Mouse (Mus musculus) neural tube, embryonic 12.5 days (tissue): ENCODE measurements at regions not wholly inside any gene's neighbourhood (a gene's known extent, or its start where the extent isn't known, plus 50 kb on each side); places are given as distances from the start of the nearest gene placed in this dataset.

Experiments used
- ATAC-seq: fragments of 200-750 bp; cut with Nextera tagmentation; 2 replicates; pipeline ENCODE4 v1.8.0; 2017; ENCODE audit warnings: low read depth, mild to moderate bottlenecking, moderate TSS enrichment, moderate library complexity; ENCODE audit not compliant: low FRiP score
- H3K27ac ChIP-seq: fragments of 300-500 bp; sonication (generic); 2 replicates; pipeline ENCODE4 v1.5.1; 2016
- H3K27me3 ChIP-seq: fragments of 300-500 bp; sonication (generic); replicated peaks from 2 replicates; pipeline ENCODE4 v1.6.1; 2016; ENCODE audit warnings: mild to moderate bottlenecking
- H3K36me3 ChIP-seq: fragments of 300-500 bp; sonication (generic); 2 replicates; pipeline ENCODE4 v1.6.1; 2016; ENCODE audit warnings: mild to moderate bottlenecking
- H3K4me1 ChIP-seq: fragments of 300-500 bp; sonication (generic); 2 replicates; pipeline ENCODE4 v1.6.1; 2016
- H3K4me2 ChIP-seq: fragments of 300-500 bp; sonication (generic); replicated peaks from 2 replicates; pipeline ENCODE4 v1.6.1; 2016; ENCODE audit warnings: mild to moderate bottlenecking
- H3K4me3 ChIP-seq: fragments of 300-500 bp; sonication (generic); 2 replicates; pipeline ENCODE4 v1.5.1; 2016
- H3K9ac ChIP-seq: fragments of 300-500 bp; sonication (generic); 2 replicates; pipeline ENCODE4 v1.6.1; 2016; ENCODE audit warnings: mild to moderate bottlenecking
- H3K9me3 ChIP-seq: fragments of 300-500 bp; sonication (generic); 2 replicates; pipeline ENCODE4 v1.6.1; 2016; ENCODE audit warnings: mild to moderate bottlenecking
- WGBS: fragments of 180-500 bp; shearing (Covaris S2); methylation state at CpG from one replicate; pipeline ENCODE4 v1.1.7; 2016; 5-methylcytosine and 5-hydroxymethylcytosine counted together

GRCm38 (mm10) chr17:80800877-80801276 is 72.6 kb upstream of the Map4k3 start:
- H3K4me2 ChIP-seq: no peak overlapping the region
- 86% methylated on average over 13 of the region's 13 CpGs for WGBS
- no peak for ATAC-seq

GRCm38 (mm10) chr17:80800454-80800853 is 72.2 kb upstream of the Map4k3 start:
- Histone ChIP-seq H3K9me3 (no peaks in the 10 kb centered on the region), H3K9ac (no peak overlapping the region), H3K27me3 (no peaks in the 10 kb centered on the region), H3K36me3 (no peaks in the 10 kb centered on the region), H3K4me3 (no peak overlapping the region), H3K4me1 (no peaks in the 10 kb centered on the region), H3K4me2 (no peak overlapping the region), H3K27ac (no peak overlapping the region)
- no peak for ATAC-seq
- WGBS: 84% methylated on average over 5 of the region's 5 CpGs

More at GRCm38 (mm10) chr17:80800877-80801276, 72.6 kb upstream of the Map4k3 start:
- no peaks in the 10 kb centered on the region for H3K36me3 ChIP-seq
- H3K27me3 ChIP-seq: no peaks in the 10 kb centered on the region
- H3K27ac ChIP-seq: no peak overlapping the region
- H3K4me1 ChIP-seq: no peaks in the 10 kb centered on the region
- H3K9ac ChIP-seq: no peak overlapping the region
- H3K9me3 ChIP-seq: no peaks in the 10 kb centered on the region
- H3K4me3 ChIP-seq: no peak overlapping the region

- Histone ChIP-seq H3K27ac (no peak overlapping the region), H3K9ac (no peak overlapping the region), H3K27me3 (no peaks in the 10 kb centered on the region), H3K9me3 (no peaks in the 10 kb centered on the region), H3K4me3 (no peak overlapping the region), H3K36me3 (no peaks in the 10 kb centered on the region), H3K4me2 (no peak overlapping the region), H3K4me1 (no peaks in the 10 kb centered on the region)
- ATAC-seq: no peak
- WGBS: 90% methylated on average over 6 of the region's 6 CpGs
Measured at GRCm38 (mm10) chr17:80799061-80799460, 70.8 kb upstream of the Map4k3 start.

DNA sequence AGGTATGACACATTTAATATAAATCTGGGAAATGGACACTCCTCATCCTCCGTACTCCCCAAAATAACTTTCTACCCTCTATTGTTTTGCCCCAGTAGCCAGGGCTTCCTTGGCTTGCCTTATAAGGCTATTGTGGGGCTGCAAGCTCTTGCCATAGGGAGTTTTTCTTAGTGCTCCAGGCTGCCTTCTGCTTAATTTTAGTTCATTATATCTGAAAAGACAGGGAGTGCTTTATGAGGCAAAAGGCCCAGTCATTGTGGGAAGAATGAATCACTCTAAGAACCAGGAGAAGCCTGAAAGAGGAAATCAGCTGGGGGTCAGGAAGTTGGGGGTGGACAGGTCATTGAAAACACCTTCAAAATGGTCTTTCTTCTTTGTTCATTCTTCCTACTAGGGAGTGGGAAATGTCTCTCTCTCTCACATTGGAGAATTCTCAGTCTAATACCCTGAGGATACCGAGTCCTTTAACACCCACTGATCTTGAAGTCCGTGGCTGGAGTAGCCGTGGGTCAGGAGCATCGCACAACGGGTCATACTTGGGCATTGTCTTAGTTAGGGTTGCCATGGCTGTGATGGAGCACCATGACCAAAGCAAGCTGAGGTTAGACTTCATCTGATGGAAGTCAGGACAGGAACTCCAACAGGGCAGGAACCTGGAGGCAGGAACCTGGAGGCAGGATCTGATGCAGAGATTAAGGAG is 70.1 kb upstream of the Map4k3 start:
- Histone ChIP-seq H3K36me3 (no peaks in the 10 kb centered on the region), H3K4me2 (no peak overlapping the region), H3K4me3 (no peak overlapping the region), H3K27ac (no peak overlapping the region), H3K9ac (no peak overlapping the region), H3K9me3 (no peaks in the 10 kb centered on the region), H3K27me3 (no peaks in the 10 kb centered on the region), H3K4me1 (no peaks in the 10 kb centered on the region)
- no peak for ATAC-seq
- 86% methylated on average over 6 of the region's 6 CpGs for WGBS

GRCm38 (mm10) chr17:80796790-80797189 is 68.5 kb upstream of the Map4k3 start:
- Histone ChIP-seq H3K4me3 (no peak overlapping the region), H3K36me3 (no peaks in the 10 kb centered on the region), H3K27ac (no peak overlapping the region), H3K4me2 (no peak overlapping the region), H3K9ac (no peak overlapping the region), H3K9me3 (no peaks in the 10 kb centered on the region), H3K4me1 (no peaks in the 10 kb centered on the region), H3K27me3 (no peaks in the 10 kb centered on the region)
- 80% methylated on average over 5 of the region's 5 CpGs for WGBS
- no peak for ATAC-seq

DNA sequence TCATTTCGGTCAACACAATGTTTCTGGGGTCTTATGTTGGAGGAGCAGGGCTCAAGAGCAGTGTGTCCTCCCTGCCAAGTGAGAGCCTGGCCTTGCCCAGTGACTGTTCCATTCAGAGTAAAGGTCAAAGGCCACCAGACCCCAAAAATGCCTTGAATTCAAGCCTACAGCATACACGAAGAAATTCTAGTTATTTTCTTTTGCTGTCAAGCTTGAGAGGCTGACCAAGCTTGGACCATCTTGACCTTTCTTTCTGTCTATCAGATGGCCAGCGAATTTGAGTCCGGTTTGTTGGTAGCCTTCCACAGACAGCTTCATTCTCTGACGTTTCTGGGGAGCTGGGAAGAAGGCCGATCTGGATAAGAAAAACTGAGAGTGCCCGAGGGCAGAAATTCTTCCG is 68.1 kb upstream of the Map4k3 start:
- no peaks in the 10 kb centered on the region for H3K9me3 ChIP-seq
- H3K4me2 ChIP-seq: no peak overlapping the region
- no peaks in the 10 kb centered on the region for H3K27me3 ChIP-seq
- H3K27ac ChIP-seq: no peak overlapping the region
- no peak for ATAC-seq
- H3K4me3 ChIP-seq: no peak overlapping the region
- no peaks in the 10 kb centered on the region for H3K4me1 ChIP-seq
- no peaks in the 10 kb centered on the region for H3K36me3 ChIP-seq
- 84% methylated on average over 8 of the region's 8 CpGs for WGBS
- no peak overlapping the region for H3K9ac ChIP-seq

- WGBS: 87% methylated on average over 8 of the region's 8 CpGs
- ATAC-seq: no peak
Measured at GRCm38 (mm10) chr17:80795453-80796105, 67.3 kb upstream of the Map4k3 start.

DNA sequence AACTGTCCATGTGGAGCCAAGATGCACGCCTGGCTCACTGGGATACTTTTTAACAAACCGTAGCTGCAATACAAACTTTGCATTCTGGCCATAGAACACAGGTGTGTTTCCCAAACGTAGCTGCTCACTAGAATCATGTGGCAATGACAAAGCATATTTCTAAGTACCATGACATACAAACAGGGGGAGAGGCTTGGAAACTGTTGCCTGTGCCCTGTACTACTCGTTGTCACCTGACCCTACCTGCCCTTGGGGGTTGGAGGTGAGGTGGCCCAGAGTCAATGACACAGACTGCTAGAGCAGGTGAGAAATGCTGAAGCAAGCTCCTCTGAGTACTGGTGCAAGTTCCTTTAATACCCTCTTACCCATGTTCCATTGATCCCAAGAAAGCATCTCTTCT is 64.3 kb upstream of the Map4k3 start:
- H3K36me3 ChIP-seq: no peaks in the 10 kb centered on the region
- H3K4me3 ChIP-seq: no peak overlapping the region
- H3K4me2 ChIP-seq: no peak overlapping the region
- no peak for ATAC-seq
- no peak overlapping the region for H3K27ac ChIP-seq
- no peaks in the 10 kb centered on the region for H3K27me3 ChIP-seq
- 88% methylated on average over 4 of the region's 4 CpGs for WGBS
- no peaks in the 10 kb centered on the region for H3K4me1 ChIP-seq
- H3K9ac ChIP-seq: no peak overlapping the region
- H3K9me3 ChIP-seq: no peaks in the 10 kb centered on the region

More at GRCm38 (mm10) chr17:80795453-80796105, 67.3 kb upstream of the Map4k3 start:
- no peaks in the 10 kb centered on the region for H3K4me1 ChIP-seq
- H3K36me3 ChIP-seq: no peaks in the 10 kb centered on the region
- H3K4me3 ChIP-seq: no peak overlapping the region
- H3K4me2 ChIP-seq: no peak overlapping the region
- no peak overlapping the region for H3K9ac ChIP-seq
- H3K27ac ChIP-seq: no peak overlapping the region
- no peaks in the 10 kb centered on the region for H3K27me3 ChIP-seq
- H3K9me3 ChIP-seq: no peaks in the 10 kb centered on the region

DNA sequence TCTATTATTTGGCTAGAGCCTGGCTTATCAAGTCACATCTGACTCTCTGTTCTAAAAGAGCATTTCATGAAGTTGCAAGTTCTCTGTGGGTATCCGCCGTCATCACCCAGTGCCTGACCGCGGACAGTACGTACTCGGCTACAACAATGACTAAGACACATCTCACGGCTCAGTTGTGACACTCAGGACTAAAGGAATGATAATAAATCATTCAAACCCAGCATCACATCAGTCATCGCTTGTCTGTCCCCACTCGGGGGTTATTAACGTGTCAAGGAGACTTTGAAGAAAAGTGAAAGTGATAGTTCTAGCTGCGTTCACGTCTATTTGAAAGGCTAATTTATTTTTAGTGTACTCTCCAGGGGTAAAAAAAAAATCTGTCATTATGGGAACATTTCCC is 61.4 kb upstream of the Map4k3 start:
- no peak overlapping the region for H3K9ac ChIP-seq
- H3K9me3 ChIP-seq: no peaks in the 10 kb centered on the region
- no peak overlapping the region for H3K27ac ChIP-seq
- H3K4me3 ChIP-seq: no peak overlapping the region
- no peaks in the 10 kb centered on the region for H3K4me1 ChIP-seq
- H3K27me3 ChIP-seq: no peaks in the 10 kb centered on the region
- no peak for ATAC-seq
- 79% methylated on average over 12 of the region's 12 CpGs for WGBS
- no peak overlapping the region for H3K4me2 ChIP-seq
- H3K36me3 ChIP-seq: no peaks in the 10 kb centered on the region

GRCm38 (mm10) chr17:80789000-80789399 is 60.7 kb upstream of the Map4k3 start:
- Histone ChIP-seq H3K4me1 (no peaks in the 10 kb centered on the region), H3K27ac (no peak overlapping the region), H3K36me3 (no peaks in the 10 kb centered on the region), H3K4me3 (no peak overlapping the region), H3K9ac (no peak overlapping the region), H3K4me2 (no peak overlapping the region), H3K27me3 (no peaks in the 10 kb centered on the region), H3K9me3 (no peaks in the 10 kb centered on the region)
- 85% methylated on average over 3 of the region's 3 CpGs for WGBS
- ATAC-seq: no peak

- Histone ChIP-seq H3K27ac (no peak overlapping the region), H3K9ac (no peak overlapping the region), H3K4me3 (no peak overlapping the region), H3K4me2 (no peak overlapping the region), H3K27me3 (no peaks in the 10 kb centered on the region), H3K36me3 (no peaks in the 10 kb centered on the region), H3K4me1 (no peaks in the 10 kb centered on the region), H3K9me3 (no peaks in the 10 kb centered on the region)
- WGBS: 69% methylated on average over 2 of the region's 2 CpGs
- ATAC-seq: no peak
Measured at GRCm38 (mm10) chr17:80786858-80787257, 58.6 kb upstream of the Map4k3 start.

GRCm38 (mm10) chr17:80786061-80786851 is 58.0 kb upstream of the Map4k3 start:
- H3K9ac ChIP-seq: no peak overlapping the region
- H3K36me3 ChIP-seq: no peaks in the 10 kb centered on the region
- no peaks in the 10 kb centered on the region for H3K4me1 ChIP-seq
- no peaks in the 10 kb centered on the region for H3K9me3 ChIP-seq
- H3K27me3 ChIP-seq: no peaks in the 10 kb centered on the region
- no peak overlapping the region for H3K4me3 ChIP-seq
- H3K4me2 ChIP-seq: no peak overlapping the region
- WGBS: 82% methylated on average over 8 of the region's 8 CpGs
- ATAC-seq: no peak
- no peak overlapping the region for H3K27ac ChIP-seq
